Mouse (Mus musculus) liver, postnatal 0 days (tissue): ENCODE results near the gene Kif1b. TPM values are rescaled to one million over a fixed set of nuclear protein-coding genes. Genes with fewer than 3 reads are reported as not detected.

Experiments used
- ATAC-seq: fragments of 200-750 bp; cut with Nextera tagmentation; 2 replicates; pipeline ENCODE4 v1.8.0; 2017; ENCODE audit warnings: mild to moderate bottlenecking, moderate library complexity
- DNase-seq: peaks from one replicate; pipeline ENCODE4 v3.0.0-alpha.2; 2016
- H3K27ac ChIP-seq: fragments of 300-500 bp; sonication (generic); 2 replicates; pipeline ENCODE4 v1.5.1; 2014; ENCODE audit warnings: antibody characterized with exemption, moderate library complexity, mild to moderate bottlenecking, low read depth
- H3K27me3 ChIP-seq: fragments of 300-500 bp; sonication (generic); 2 replicates; pipeline ENCODE4 v1.6.1; 2014; ENCODE audit warnings: low read length, control low read depth, mixed read lengths; ENCODE audit not compliant: insufficient read depth
- H3K36me3 ChIP-seq: fragments of 300-500 bp; sonication (generic); replicated peaks from 2 replicates; pipeline ENCODE4 v1.6.1; 2014; ENCODE audit warnings: mild to moderate bottlenecking, control low read depth, low read length, moderate library complexity, mixed read lengths; ENCODE audit not compliant: insufficient read depth
- H3K4me1 ChIP-seq: fragments of 300-500 bp; sonication (generic); 2 replicates; pipeline ENCODE4 v1.6.1; 2014; ENCODE audit warnings: antibody characterized with exemption, mild to moderate bottlenecking, control low read depth; ENCODE audit not compliant: insufficient read depth
- H3K4me2 ChIP-seq: fragments of 300-500 bp; sonication (generic); 2 replicates; pipeline ENCODE4 v1.6.1; 2014; ENCODE audit warnings: low read depth, mild to moderate bottlenecking, low read length, moderate library complexity, mixed read lengths
- H3K4me3 ChIP-seq: fragments of 300-500 bp; sonication (generic); 2 replicates; pipeline ENCODE4 v1.5.1; 2014; ENCODE audit warnings: low read depth, low read length
- H3K9ac ChIP-seq: fragments of 300-500 bp; sonication (generic); replicated peaks from 2 replicates; pipeline ENCODE4 v1.6.1; 2014; ENCODE audit warnings: mild to moderate bottlenecking, moderate library complexity
- H3K9me3 ChIP-seq: fragments of 300-500 bp; sonication (generic); 2 replicates; pipeline ENCODE4 v1.6.1; 2016; ENCODE audit warnings: mild to moderate bottlenecking, control low read depth, low read length, mixed read lengths
- CTCF ChIP-seq: sonication (generic); IDR thresholded peaks from 2 replicates; pipeline ENCODE4 v1.5.1; 2016; ENCODE audit warnings: antibody characterized with exemption, low read depth
- EP300 ChIP-seq: IDR thresholded peaks from 2 replicates; pipeline ENCODE4 v1.6.1; 2016; ENCODE audit warnings: antibody characterized with exemption, low read depth, mild to moderate bottlenecking
- WGBS: fragments of 180-500 bp; shearing (Covaris S2); extraction: QIAGEN DNeasy Blood & Tissue Kit; methylation state at CpG from one replicate; pipeline ENCODE4 v1.1.7; 2014; ENCODE audit not compliant: insufficient replicate concordance; 5-methylcytosine and 5-hydroxymethylcytosine counted together
- polyA plus RNA-seq: library from polyadenylated mRNA; unstranded; fragments of >200 nt; fragmentation: Nextera tagmentation; extraction: Ambion mirVana; gene quantifications from 2 replicates; pipeline ENCODE4 v1.2.1, GENCODE M21; 2015

Gene Kif1b
- polyA plus RNA-seq, 1 experiment from 2014 or later: 8.9 TPM

DNA sequence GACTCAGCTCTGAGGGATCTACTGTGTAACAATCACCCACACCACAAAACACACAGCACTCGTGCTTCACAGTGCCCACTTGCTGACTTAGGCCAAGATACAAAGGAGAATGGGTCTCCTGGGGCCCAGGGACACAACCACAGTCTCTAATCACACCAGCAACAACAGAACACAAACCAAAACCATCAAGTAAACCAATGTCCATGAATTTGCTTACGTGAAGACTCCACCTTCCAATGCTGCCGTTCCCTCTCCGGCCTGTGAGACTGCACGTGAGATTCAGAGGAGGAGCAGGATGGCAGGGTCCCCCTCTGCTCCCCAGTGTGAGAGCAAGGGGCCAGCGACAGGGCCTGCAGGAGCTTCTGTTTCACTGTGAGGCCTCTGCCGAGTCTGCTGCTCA is 25.2 kb upstream of the Kif1b start:
- H3K9ac ChIP-seq: no peak overlapping the region
- H3K36me3 ChIP-seq: peaks cover 64% of the 10 kb centered on the region
- H3K27ac ChIP-seq: no peak overlapping the region
- no peaks in the 10 kb centered on the region for H3K27me3 ChIP-seq
- H3K4me3 ChIP-seq: no peak overlapping the region
- H3K4me2 ChIP-seq: no peak overlapping the region
- H3K4me1 ChIP-seq: no peaks in the 10 kb centered on the region
- TF ChIP-seq EP300 (no peak), CTCF (no peak)
- 88% methylated on average over 7 of the region's 7 CpGs for WGBS
- DNase-seq (no peak), ATAC-seq (no peak)
- no peaks in the 10 kb centered on the region for H3K9me3 ChIP-seq

GRCm38 (mm10) chr4:149330495-149330894 is 23.0 kb upstream of the Kif1b start:
- no peak for ATAC-seq
- TF ChIP-seq CTCF (0 out of 2 replicates have a peak, but pooled peaks have one; percentile 12), EP300 (no peak)
- no peaks in the 10 kb centered on the region for H3K4me1 ChIP-seq
- no peak for DNase-seq
- no peak overlapping the region for H3K4me3 ChIP-seq
- no peak overlapping the region for H3K4me2 ChIP-seq
- no peaks in the 10 kb centered on the region for H3K9me3 ChIP-seq
- no peaks in the 10 kb centered on the region for H3K27me3 ChIP-seq
- H3K9ac ChIP-seq: no peak overlapping the region
- H3K36me3 ChIP-seq: peaks cover 56% of the 10 kb centered on the region
- 90% methylated on average over 5 of the region's 5 CpGs for WGBS
- no peak overlapping the region for H3K27ac ChIP-seq

DNA sequence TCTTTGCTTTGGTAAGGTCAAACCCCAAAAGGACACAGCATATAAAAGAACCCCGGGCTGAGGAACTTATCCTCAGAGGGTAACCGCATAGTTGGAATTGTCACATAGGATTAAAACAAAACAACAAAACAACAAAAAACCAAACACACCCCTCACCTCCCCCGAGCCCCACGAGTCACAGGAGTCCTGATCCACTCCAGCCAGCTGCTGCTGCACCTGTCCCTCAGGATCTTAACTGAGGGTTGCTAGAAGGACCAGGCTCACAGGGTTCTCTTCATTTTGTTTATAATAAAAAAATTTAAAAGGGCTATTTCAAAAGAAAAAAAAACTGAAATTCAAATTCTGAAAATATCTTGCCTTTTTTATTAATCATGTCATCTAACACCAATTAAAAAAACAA is 21.2 kb upstream of the Kif1b start:
- Histone ChIP-seq H3K36me3 (peaks cover 43% of the 10 kb centered on the region), H3K4me2 (no peak overlapping the region), H3K9me3 (no peaks in the 10 kb centered on the region), H3K4me1 (no peaks in the 10 kb centered on the region), H3K27me3 (no peaks in the 10 kb centered on the region), H3K27ac (no peak overlapping the region), H3K9ac (no peak overlapping the region), H3K4me3 (no peak overlapping the region)
- ATAC-seq (no peak), DNase-seq (no peak)
- WGBS: 81% methylated on average over 4 of the region's 4 CpGs
- TF ChIP-seq EP300: no peak
- TF ChIP-seq CTCF: no peak

GRCm38 (mm10) chr4:149327281-149327680 is 19.8 kb upstream of the Kif1b start:
- ATAC-seq: no peak
- no peak for TF ChIP-seq EP300
- no peak for TF ChIP-seq CTCF
- Histone ChIP-seq H3K9me3 (no peaks in the 10 kb centered on the region), H3K9ac (no peak overlapping the region), H3K4me1 (no peaks in the 10 kb centered on the region), H3K4me2 (no peak overlapping the region), H3K27ac (no peak overlapping the region), H3K36me3 (peaks cover 34% of the 10 kb centered on the region), H3K27me3 (no peaks in the 10 kb centered on the region), H3K4me3 (no peak overlapping the region)
- DNase-seq: no peak
- WGBS: 89% methylated on average over 7 of the region's 7 CpGs

- no peak for ATAC-seq
- H3K4me2 ChIP-seq: no peak overlapping the region
- H3K9me3 ChIP-seq: no peaks in the 10 kb centered on the region
- H3K4me3 ChIP-seq: no peak overlapping the region
- no peaks in the 10 kb centered on the region for H3K4me1 ChIP-seq
- DNase-seq: no peak
- 84% methylated on average over 10 of the region's 10 CpGs for WGBS
- peaks cover 23% of the 10 kb centered on the region for H3K36me3 ChIP-seq
- TF ChIP-seq CTCF: no peak
- no peak for TF ChIP-seq EP300
- no peaks in the 10 kb centered on the region for H3K27me3 ChIP-seq
- no peak overlapping the region for H3K27ac ChIP-seq
- H3K9ac ChIP-seq: no peak overlapping the region
Measured at GRCm38 (mm10) chr4:149325411-149326162, 18.1 kb upstream of the Kif1b start.

DNA sequence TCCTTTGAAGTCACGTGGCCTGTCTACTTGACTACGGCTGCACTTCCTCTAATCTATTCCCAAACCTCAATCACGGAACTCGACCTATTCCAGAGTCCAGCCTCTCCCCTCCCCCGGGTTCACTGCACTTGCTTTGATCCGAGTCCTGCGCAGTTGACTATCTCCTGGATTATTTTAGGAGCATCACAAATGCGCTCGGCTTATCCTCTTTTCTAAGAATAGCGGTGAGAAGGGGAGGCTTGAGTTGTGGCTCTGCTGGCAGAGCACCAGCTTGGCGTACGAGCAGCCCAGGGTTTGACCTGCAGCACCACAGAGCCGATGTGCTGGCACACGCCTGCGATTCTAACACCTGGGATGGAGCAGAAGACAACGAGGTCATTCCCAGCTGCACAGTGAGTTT is 16.2 kb upstream of the Kif1b start:
- Histone ChIP-seq H3K36me3 (peaks cover 7% of the 10 kb centered on the region; the same call in 1 of the 2 replicates), H3K4me1 (no peaks in the 10 kb centered on the region), H3K9ac (no peak overlapping the region), H3K4me2 (no peak overlapping the region), H3K27me3 (no peaks in the 10 kb centered on the region), H3K9me3 (no peaks in the 10 kb centered on the region), H3K27ac (no peak overlapping the region), H3K4me3 (no peak overlapping the region)
- 62% methylated on average over 16 of the region's 16 CpGs for WGBS
- TF ChIP-seq EP300 (no peak), CTCF (no peak)
- peak; percentile 66 for ATAC-seq
- DNase-seq: peak; percentile 22
